Mouse (Mus musculus) spleen, adult 12 weeks (tissue): ENCODE measurements at regions not wholly inside any gene's neighbourhood (a gene's known extent, or its start where the extent isn't known, plus 50 kb on each side); places are given as distances from the start of the nearest gene placed in this dataset.

Source experiments
- DNase-seq: peaks from one replicate; pipeline ENCODE4 v3.0.0; 2022; ENCODE audit warnings: low spot score

GRCm38 (mm10) chr12:107404821-107405220 lies 83.6 kb upstream of the 3110018I06Rik start:
- DNase-seq: no peak

- DNase-seq: no peak
These were observed 64.5 kb upstream of the 3110018I06Rik start for GRCm38 (mm10) chr12:107423923-107424322.

- no peak for DNase-seq
These were observed 49.9 kb upstream of the 3110018I06Rik start for GRCm38 (mm10) chr12:107438506-107438905.
